Mouse (Mus musculus) kidney, adult 2 months (tissue): ENCODE measurements around the gene Cenpo.

Experiments used
- CTCF ChIP-seq: fragments of 200-500 bp; conservative IDR thresholded peaks from 2 replicates; pipeline ENCODE4 v1.5.1; 2011; ENCODE audit warnings: low read depth, mild to moderate bottlenecking, control low read depth, low read length, moderate library complexity, mixed read lengths; ENCODE audit not compliant: insufficient read depth, insufficient read length
- POLR2A ChIP-seq: fragments of 200-500 bp; IDR thresholded peaks from one replicate; pipeline ENCODE4 v1.6.1; 2011; ENCODE audit warnings: low read depth, low read length, control low read depth

DNA sequence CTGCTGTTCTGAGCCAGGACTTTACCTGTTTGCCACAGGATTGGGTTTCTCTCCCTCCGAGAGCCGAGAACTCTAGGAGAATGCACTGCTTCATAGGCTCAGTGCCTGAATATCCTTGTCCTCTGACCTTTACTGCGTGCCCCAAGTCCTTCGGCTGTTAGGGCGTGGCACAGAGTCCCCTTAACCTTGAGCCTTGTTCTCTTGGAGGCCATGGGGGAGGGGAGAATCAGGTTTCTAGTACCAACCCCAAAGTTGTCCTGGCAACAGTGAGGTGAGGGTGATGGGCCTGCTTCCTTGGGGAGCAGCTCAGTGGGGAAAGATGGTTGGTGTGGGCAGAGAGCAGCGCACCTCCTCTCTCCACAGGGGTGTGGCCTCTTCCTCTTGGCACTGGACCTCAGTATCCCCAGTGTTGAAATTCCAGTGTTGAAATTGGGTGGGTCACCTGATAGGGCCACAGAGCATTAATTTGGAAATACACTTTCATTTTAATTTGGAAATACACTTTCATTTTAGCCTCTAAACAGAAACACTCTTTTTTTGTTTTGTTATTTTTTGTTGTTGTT, 54.3 kb downstream of the Cenpo start:
- no peak for TF ChIP-seq CTCF
- TF ChIP-seq POLR2A: no peak
